ENCODE assay signal across 9 mouse cellular contexts in genomic region chr10:20673798-20674197, GRCm38 (mm10). TPM values are rescaled to one million over a fixed set of nuclear protein-coding genes. Genes with fewer than 3 reads are reported as not detected.
A peak's percentile ranks its signal among the peaks of the same experiment; 100 is the strongest.
DNase-seq lines count a peak whose midpoint lies in the region; ATAC-seq and TF ChIP-seq lines count a peak whose summit lies in the region.
"Had no signal": no experiment of that assay in that cellular context is flagged by ENCODE, and none has a peak within 500 bp of the region (broad histone marks: within the 10 kb centered on the region; RNA-seq: fewer than 3 reads in every experiment).

No protein-coding gene starts in this region.

- WGBS in liver, postnatal 0 days (ENCODE audit: insufficient replicate concordance), result 69% methylated on average over 4 of the region's 4 CpGs

- no peak overlapping the region for H3K27ac ChIP-seq in liver, postnatal 0 days (ENCODE audit: low read depth)
- H3K27ac ChIP-seq: macrophage had no signal

- no peaks in the 10 kb centered on the region for H3K9me3 ChIP-seq in liver, postnatal 0 days (ENCODE audit: low read length)

- no peak overlapping the region for H3K4me2 ChIP-seq in liver, postnatal 0 days (ENCODE audit: low read depth, low read length)

- peak; percentile 23 for DNase-seq in ovary, adult 18-20 months (ENCODE audit: low spot score)
- DNase-seq in ovary, postnatal 14 days (ENCODE audit: low spot score), result no peak
- DNase-seq in frontal cortex, postnatal 14 days (ENCODE audit: low spot score in 2 of 2), result peak; percentile 56 to 63
- peak; percentile 55 to 56 for DNase-seq in layer of hippocampus, postnatal 10 days (ENCODE audit: low spot score in 2 of 2)
- peak; percentile 77 for DNase-seq in skeletal muscle tissue, adult 2 months (ENCODE audit: low read depth, low spot score)
- DNase-seq in liver, postnatal 0 days, result no peak
- DNase-seq in thymus, postnatal 10 days (ENCODE audit: low spot score in 2 of 2), result no peak

- no peak for ATAC-seq in liver, postnatal 0 days
- ATAC-seq in megakaryocyte, adult 5-6 weeks (ENCODE audit: poor library complexity, severe bottlenecking), result no peak

- no peaks in the 10 kb centered on the region for H3K36me3 ChIP-seq in liver, postnatal 0 days (replicated peaks; ENCODE audit: insufficient read depth, low read length)

- no peaks in the 10 kb centered on the region; the same call in 1 of the 2 replicates for H3K4me1 ChIP-seq in liver, postnatal 0 days (ENCODE audit: insufficient read depth)

- TF ChIP-seq CTCF in liver, postnatal 0 days (IDR thresholded peaks at IDR 0.05; ENCODE audit: low read depth), result no peak

- no peak overlapping the region for H3K4me3 ChIP-seq in liver, postnatal 0 days (ENCODE audit: low read depth, low read length)

- H3K27me3 ChIP-seq in liver, postnatal 0 days (ENCODE audit: insufficient read depth, low read length), result no peaks in the 10 kb centered on the region

- H3K9ac ChIP-seq in liver, postnatal 0 days (replicated peaks), result no peak overlapping the region

- TF ChIP-seq EP300 in liver, postnatal 0 days (IDR thresholded peaks at IDR 0.05; ENCODE audit: low read depth), result no peak

RNA-seq across cellular contexts. Expression of gene Pde7b, which starts 51.1 kb away (rescaled TPM):
- 10 to 100 TPM; 12.1 TPM for total RNA-seq in layer of hippocampus, postnatal 10 days (2021)
- polyA plus RNA-seq in liver, postnatal 0 days (2015; fragmentation: Nextera tagmentation; extraction: Ambion mirVana), result 0.60 and 0.66 TPM in 2 replicates
- 5.2 and 7.4 TPM in 2 replicates for total RNA-seq in megakaryocyte, adult 5-6 weeks (2015)
- 3.8 and 6.7 TPM in 2 replicates for total RNA-seq in megakaryocyte, adult 5-6 weeks (2017)

Comparison
In these comparisons a context has a peak if more than half of its experiments do, and no peak if none do; other contexts are left out.
1. DNase-seq: peak in ovary, adult 18-20 months (single experiment), frontal cortex, postnatal 14 days (2 of 2), layer of hippocampus, postnatal 10 days (2 of 2) and skeletal muscle tissue, adult 2 months (single experiment); none in ovary, postnatal 14 days (single experiment), liver, postnatal 0 days (single experiment) and thymus, postnatal 10 days (0 of 2).